Mouse (Mus musculus) liver, adult 2 months (tissue): Measurements from ENCODE around the gene Tecpr2.

ENCODE experiments used
- CTCF ChIP-seq: fragments of 200-500 bp; IDR thresholded peaks from 2 replicates; pipeline ENCODE4 v1.5.1; 2011; ENCODE audit warnings: low read depth, low read length, control low read depth
- POLR2A ChIP-seq: fragments of 200-500 bp; IDR thresholded peaks from 2 replicates; pipeline ENCODE4 v1.6.1; 2011; ENCODE audit warnings: low read length, control low read depth; ENCODE audit not compliant: insufficient read depth; ENCODE audit errors: extremely low read depth

GRCm38 (mm10) chr12:110915761-110916160 is 26.7 kb downstream of the Tecpr2 start:
- TF ChIP-seq CTCF (no peak), POLR2A (no peak)
